Mouse (Mus musculus) brain, adult 10 weeks (tissue): ENCODE results near the gene Tpgs1. TPM values are rescaled to one million over a fixed set of nuclear protein-coding genes. Genes with fewer than 3 reads are reported as not detected.

Experiments
- polyA plus RNA-seq: library from polyadenylated mRNA; stranded (reverse); fragments of 350-450 nt; fragmentation: Illumina TruSeq; extraction: RNeasy Lipid Tissue Mini Kit (QIAGEN cat#74804); gene quantifications from one replicate; pipeline ENCODE4 v1.2.3, GENCODE M21; 2015; ENCODE audit warnings: low read depth, low replicate concordance

Gene Tpgs1
- polyA plus RNA-seq = 74.3 TPM

DNA sequence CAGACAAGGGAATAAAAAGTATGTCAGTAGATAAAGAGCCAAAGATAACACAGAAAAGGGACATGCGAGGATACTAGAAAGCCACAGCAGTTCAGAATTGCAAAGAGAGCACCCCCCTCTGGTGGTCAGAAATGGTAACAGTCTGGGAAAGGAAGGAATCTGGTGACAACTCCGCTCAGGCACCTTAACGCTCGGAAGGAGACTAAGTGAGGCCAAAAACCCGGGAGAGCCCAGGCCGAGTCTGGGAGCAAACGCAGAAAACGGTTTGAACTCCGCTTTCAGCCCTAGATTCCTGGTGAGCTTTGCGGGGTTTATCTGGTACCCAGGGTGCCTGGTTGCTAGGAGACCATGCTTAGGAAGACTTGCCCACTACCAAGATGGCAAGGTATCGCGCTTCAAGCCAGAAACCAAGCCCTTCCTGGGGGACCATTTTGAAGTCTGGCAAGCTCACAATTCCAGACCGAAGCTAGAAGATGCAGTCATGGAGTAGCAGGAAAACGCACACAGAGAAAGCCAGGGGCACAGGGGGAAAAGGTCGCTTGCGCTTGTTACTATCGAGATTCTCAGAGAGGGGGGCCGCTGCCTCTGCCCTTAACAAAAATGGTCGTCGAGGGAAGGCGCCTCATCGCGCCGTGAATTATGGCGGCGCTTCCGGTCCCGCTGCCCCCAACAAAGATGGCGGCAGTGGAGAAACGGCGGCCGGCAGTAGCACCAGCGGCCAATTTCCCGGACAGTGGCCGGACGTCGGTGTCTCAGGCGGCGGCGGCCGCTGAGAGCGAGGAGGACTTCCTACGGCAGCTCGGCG, at the start of gene Tpgs1:
Tpgs1 (plus strand) TSS at position 599 of the 805 bp plus-strand sequence.

GRCm38 (mm10) chr10:79637128-79638110, 31.8 kb upstream of the Tpgs1 start, which contains the start of gene Shc2:
Shc2 (minus strand) TSS chr10:79637918.

GRCm38 (mm10) chr10:79645711-79646110, 23.5 kb upstream of the Tpgs1 start, which contains the start of gene Odf3l2:
Odf3l2 (minus strand) TSS chr10:79645738.

GRCm38 (mm10) chr10:79664131-79664665, 5.0 kb upstream of the Tpgs1 start, which contains the start of gene Madcam1:
Madcam1 (plus strand) TSS chr10:79664559.

DNA sequence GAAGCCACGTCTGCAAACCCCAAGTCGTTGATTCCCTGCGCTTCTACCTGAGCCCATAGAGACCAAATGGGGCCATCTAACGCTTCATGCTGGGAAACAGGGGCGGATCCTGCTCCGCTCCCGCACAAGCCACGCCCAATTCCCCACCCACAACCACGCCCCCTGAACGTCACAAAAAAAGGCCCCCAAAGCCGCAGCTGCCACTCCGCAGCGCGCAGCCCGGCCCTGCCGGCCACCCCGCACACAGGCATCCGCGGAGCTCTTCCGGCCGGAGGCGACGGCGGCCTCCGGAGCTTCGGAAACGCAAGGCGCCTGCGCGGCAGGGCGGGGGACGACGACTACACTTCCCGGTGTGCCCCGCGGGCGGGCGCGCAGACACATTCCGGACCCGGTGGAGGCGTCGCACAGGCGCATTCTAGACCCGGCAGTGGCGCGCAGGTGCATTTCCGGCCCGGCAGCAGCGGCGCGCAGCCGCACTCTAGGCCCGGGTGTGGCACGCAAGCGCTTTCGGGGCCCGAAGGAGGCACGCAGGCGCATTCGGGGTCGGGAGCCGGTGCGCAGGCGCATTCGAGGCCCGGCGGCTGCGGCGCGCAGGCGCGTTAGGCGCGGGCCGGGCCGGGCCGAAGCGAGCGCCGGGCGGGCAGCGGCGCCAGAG, 12.5 kb downstream of the Tpgs1 start, which contains the start of gene Cdc34:
Cdc34 (plus strand) TSS at position 605 of the 655 bp plus-strand sequence.

GRCm38 (mm10) chr10:79688720-79689119, 19.6 kb downstream of the Tpgs1 start, which contains the start of gene Gzmm:
Gzmm (plus strand) TSS chr10:79689020.

GRCm38 (mm10) chr10:79704065-79704969, 35.1 kb downstream of the Tpgs1 start, which contains the start of gene Bsg:
Bsg (plus strand) TSS chr10:79704491.

DNA sequence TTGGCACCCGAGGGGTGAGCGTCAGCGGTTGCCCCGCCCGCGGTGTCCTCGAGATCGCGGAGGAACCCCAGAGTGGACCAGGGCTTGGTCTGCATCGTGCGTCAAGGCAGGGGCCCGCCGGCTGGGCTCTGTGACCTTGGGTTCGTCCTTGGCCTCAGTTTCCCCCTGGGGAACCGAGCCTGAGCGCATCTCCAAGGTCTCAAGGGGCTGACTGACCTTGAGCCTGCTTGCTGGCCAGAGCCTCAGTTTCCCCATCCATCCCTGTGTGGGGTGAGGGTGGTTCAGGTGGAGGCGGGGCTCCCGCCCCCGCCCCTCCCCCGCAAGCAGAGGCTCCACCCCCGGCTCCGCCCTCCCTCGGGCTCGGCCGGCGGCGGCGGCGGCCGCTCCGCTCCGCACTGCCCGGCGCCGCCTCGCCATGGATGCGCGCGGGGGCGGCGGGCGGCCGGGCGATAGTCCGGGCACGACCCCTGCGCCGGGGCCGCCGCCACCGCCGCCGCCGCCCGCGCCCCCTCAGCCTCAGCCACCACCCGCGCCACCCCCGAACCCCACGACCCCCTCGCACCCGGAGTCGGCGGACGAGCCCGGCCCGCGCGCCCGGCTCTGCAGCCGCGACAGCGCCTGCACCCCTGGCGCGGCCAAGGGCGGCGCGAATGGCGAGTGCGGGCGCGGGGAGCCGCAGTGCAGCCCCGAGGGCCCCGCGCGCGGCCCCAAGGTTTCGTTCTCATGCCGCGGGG, 47.3 kb downstream of the Tpgs1 start, which contains the start of gene Hcn2:
Hcn2 (plus strand) TSS at position 381 of the 734 bp plus-strand sequence.

Other genes starting within 250 kb of the Tpgs1 start
- gene Vmn2r83, start 200.6 kb upstream of the Tpgs1 start, polyA plus RNA-seq = not detected
- gene Plpp2, start 135.6 kb upstream of the Tpgs1 start, polyA plus RNA-seq = 5.6 TPM
- 38.8 TPM for gene Mier2, start 114.2 kb upstream of the Tpgs1 start, polyA plus RNA-seq
- gene Theg, start 82.0 kb upstream of the Tpgs1 start, polyA plus RNA-seq = 1.4 TPM
- gene C2cd4c, start 55.3 kb upstream of the Tpgs1 start, polyA plus RNA-seq = 7.5 TPM
- gene Shc2, start 31.5 kb upstream of the Tpgs1 start, polyA plus RNA-seq = 35.0 TPM
- gene Odf3l2, start 23.6 kb upstream of the Tpgs1 start, polyA plus RNA-seq = 0.51 TPM
- not detected for gene Madcam1, start 4.8 kb upstream of the Tpgs1 start, polyA plus RNA-seq
- 97.1 TPM for gene Cdc34, start 12.8 kb downstream of the Tpgs1 start, polyA plus RNA-seq
- 1.4 TPM for gene Gzmm, start 19.7 kb downstream of the Tpgs1 start, polyA plus RNA-seq
- 910 TPM for gene Bsg, start 35.1 kb downstream of the Tpgs1 start, polyA plus RNA-seq
- 80.2 TPM for gene Hcn2, start 47.3 kb downstream of the Tpgs1 start, polyA plus RNA-seq
- 35.3 TPM for gene Polrmt, start 77.2 kb downstream of the Tpgs1 start, polyA plus RNA-seq
- gene Fgf22, start 85.7 kb downstream of the Tpgs1 start, polyA plus RNA-seq = 4.3 TPM
- 69.6 TPM for gene Rnf126, start 97.6 kb downstream of the Tpgs1 start, polyA plus RNA-seq
- gene Fstl3, start 107.9 kb downstream of the Tpgs1 start, polyA plus RNA-seq = 2.0 TPM
- gene Prss57, start 121.6 kb downstream of the Tpgs1 start, polyA plus RNA-seq = 0.85 TPM
- 175 TPM for gene Palm, start 124.2 kb downstream of the Tpgs1 start, polyA plus RNA-seq
- gene Misp, start 151.6 kb downstream of the Tpgs1 start, polyA plus RNA-seq = not detected
- 25.7 TPM for gene Ptbp1, start 185.1 kb downstream of the Tpgs1 start, polyA plus RNA-seq
- gene Prtn3, start 205.1 kb downstream of the Tpgs1 start, polyA plus RNA-seq = 3.6 TPM
- gene Plppr3, start 205.3 kb downstream of the Tpgs1 start, polyA plus RNA-seq = 49.3 TPM
- not detected for gene Elane, start 216.9 kb downstream of the Tpgs1 start, polyA plus RNA-seq
- gene Cfd, start 221.5 kb downstream of the Tpgs1 start, polyA plus RNA-seq = not detected
- gene Med16, start 239.6 kb downstream of the Tpgs1 start, polyA plus RNA-seq = 32.0 TPM
- not detected for gene Gm26602, start 241.5 kb downstream of the Tpgs1 start, polyA plus RNA-seq
- 4.0 TPM for gene Kiss1r, start 247.6 kb downstream of the Tpgs1 start, polyA plus RNA-seq